Mouse (Mus musculus): ENCODE data around the gene Hdac7.

DNA sequence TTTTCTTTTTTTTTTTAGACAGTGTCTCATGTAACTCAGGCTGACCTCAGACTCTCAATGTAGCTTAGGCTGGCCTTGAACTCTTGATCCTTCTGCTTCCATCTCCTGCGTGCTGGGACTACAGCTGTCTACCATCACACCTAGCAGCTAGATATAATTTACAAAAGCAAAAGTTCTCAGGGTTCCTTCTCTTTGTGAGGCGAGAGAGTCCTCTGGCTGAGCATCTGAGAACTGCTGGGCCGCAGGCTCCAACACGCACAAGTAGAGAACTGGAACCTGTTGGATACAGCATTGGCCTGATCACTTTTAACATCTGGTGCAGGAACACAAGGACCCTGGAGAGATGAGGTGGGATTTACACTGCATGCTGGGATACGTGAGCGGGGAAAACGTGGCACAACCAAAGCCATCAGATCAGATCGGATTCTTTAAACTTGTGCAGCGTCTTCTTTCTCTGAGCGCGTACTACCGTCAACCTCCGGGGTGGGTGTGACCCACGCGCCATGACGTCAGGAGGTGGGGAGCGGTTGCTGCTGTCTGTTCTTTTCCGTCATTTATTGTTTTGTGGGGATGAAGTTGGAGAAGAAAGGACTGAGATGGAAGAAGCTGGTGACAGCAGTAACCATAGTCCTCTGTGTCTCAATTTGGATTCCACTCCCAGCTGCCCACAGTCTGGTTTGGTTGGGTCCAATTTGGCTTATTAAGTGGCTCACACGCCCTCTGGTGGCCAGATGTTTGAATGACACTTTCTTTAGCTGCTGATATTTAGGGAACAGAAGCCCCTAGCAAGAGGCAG lies 5.0 kb upstream of the Hdac7 start:
- TF ChIP-seq CTCF (IDR thresholded peaks at IDR 0.05; ENCODE audit: low read depth, low read length): peak; percentile 52
- TF ChIP-seq GATA2 (IDR thresholded peaks at IDR 0.05; ENCODE audit: borderline replicate concordance, low read depth, low read length): no peak
- TF ChIP-seq GATA1 (IDR thresholded peaks at IDR 0.05; ENCODE audit: borderline replicate concordance, low read length): no peak
- TF ChIP-seq TAL1 (conservative IDR thresholded peaks at IDR 0.05; ENCODE audit: low read depth, low read length): no peak
- no peak for TF ChIP-seq POLR2AphosphoS5 (IDR thresholded peaks at IDR 0.05; ENCODE audit: insufficient replicate concordance, low read depth, low read length)
